Mouse (Mus musculus) heart, postnatal 4 days (tissue): ENCODE measurements at regions not wholly inside any gene's neighbourhood (a gene's known extent, or its start where the extent isn't known, plus 50 kb on each side); places are given as distances from the start of the nearest gene placed in this dataset.

ENCODE experiments used
- DNase-seq: peaks from one replicate; pipeline ENCODE4 v3.0.0; 2021

DNA sequence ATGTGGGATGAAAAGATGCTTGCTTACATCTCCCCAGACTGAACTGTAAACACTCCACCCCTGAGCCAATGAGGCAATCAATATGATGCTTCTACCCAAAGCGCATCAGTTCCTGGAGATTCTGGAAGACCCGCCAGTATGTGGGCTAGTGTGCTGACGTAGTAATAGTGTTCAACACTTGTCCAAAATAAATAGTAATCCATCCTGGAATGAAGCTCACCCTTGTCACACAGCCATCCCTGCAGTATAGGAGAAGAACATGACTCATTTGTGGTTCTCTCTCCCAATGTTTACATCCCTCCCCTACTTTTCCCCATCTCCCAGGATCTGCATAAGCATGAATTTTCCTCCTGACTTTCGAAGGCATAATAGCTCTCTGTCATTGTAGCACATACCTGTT lies 130.5 kb upstream of the Cdh5 start:
- no peak for DNase-seq

DNA sequence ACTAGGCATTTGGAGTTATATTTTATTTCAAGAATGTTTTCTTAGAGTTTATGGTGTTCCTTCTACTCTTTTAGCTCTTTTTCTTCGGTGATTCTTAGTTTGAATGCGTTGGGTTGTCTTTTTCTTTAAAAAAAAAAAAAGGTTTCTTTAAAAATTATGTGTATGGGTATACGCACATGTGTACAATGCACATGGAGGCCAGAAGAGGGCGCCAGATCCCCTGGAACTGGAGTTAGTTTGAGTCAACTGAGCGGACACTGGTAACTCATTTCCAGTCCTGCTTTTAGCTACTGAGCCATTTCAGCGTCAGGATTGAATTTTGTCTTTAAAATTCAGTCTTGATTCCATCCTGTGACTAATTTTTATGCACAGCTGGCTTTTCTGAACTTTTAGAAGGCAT lies 124.9 kb upstream of the Cdh5 start:
- DNase-seq: no peak

DNA sequence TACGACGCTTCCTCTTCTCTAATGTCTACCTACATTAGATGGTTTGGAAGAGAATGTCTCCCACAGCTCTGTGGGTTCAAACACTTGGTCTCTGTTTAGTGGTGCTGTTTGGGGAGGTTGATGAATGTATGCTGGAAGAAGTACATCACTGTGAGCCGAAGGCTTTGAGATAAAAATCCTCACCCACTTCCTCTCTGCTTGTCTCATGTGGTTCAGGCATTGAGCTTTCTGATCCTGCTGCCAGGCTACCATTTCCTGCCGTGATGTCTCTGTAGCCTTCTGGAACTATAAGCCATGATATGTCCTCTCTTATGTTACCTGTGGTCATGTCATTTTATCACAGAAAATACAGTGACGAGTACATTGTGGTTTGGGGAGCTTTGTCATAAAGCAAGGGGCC lies 122.5 kb upstream of the Cdh5 start:
- no peak for DNase-seq

DNA sequence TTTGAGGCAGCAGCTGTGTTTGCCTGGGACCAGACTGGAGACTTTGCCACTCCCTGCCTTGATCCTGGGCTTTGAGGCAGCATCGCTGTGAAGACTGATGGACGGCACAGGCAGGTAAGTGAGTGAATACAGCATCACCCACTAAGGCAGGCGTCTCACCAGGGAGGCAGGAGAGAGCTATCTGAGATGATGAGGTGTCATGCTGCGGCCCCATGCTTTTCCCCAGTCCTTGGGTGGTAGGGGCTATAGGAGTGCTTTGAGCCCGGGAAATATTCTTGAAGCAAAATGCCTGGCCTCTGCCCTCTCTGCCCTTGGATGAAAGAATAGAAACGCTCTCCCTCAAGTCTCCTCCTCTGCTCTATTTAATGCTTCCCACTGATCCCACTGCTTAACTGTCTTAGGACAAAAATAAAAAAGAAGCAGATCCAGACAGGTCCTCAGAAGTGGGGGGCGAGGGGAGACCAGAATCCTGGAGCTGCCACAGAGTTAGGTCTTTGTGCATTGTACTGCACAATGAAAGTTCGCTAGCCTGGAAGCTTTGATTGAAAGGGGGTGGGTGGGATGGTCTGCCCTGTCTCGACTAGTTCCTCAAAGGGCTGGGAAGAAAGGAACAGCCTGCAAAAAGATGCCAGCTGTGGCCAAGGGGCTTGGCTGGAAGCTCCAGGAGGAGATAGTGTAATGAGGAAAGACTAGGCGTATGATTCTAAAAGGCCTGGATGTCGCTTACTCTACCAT lies 117.4 kb upstream of the Cdh5 start:
- DNase-seq: no peak

DNA sequence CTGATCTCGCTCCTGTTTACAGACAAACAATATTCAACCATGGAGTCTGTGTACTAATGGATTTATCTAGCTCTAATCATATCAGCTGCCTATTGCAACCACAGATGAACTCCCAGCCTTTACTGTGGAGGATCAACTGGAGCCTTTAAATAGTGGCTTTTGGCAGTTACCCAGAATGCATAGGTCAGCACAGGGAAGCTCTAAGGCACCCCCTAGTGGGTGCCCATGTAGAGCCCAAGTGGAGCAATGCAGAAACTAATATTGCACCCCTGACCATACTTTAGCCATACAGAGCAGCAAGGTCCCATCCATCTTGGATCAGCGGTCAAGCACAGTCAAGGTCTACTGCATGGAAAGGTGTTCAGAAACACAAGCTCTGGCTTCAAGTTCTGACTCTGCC lies 115.8 kb upstream of the Cdh5 start:
- DNase-seq: no peak

DNA sequence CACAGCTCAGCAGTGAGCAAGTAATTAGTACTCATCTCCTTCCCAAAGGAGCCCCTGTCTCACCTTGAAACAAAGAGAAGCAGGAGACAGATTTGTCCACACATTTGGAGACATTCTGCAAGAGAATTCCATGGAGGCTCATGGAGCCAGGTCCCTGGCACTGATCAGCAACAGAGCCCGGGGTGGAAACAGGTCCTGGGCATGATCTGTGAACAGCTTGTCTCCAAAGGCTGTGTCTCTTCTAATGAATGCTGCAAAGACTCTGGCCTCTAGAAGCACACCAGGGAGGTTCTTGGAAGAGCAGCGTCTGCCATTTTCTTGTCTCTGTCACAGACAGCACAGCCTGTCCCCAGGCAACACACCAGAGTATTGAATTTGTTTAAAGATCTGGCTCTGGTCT lies 107.5 kb upstream of the Cdh5 start:
- no peak for DNase-seq

DNA sequence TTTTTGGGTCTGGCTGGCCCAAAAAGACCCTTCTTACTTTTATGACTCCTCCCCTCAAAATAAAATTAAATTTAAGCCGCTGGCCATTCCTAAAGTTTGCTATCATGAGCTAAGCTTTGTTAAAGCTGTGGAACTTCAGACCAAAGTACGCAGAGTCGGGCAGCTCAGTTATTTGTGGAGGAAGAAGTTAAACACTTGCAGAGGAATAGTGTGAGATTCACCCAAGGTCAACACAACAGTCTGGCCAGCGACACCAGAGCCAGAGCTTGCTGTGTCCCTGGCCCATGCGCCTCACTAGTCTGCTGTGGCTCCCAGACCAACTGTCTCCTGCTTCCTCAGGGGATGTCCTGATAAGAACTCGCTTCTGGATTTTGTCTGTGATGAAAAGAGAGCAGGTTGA lies 103.3 kb upstream of the Cdh5 start:
- no peak for DNase-seq

DNA sequence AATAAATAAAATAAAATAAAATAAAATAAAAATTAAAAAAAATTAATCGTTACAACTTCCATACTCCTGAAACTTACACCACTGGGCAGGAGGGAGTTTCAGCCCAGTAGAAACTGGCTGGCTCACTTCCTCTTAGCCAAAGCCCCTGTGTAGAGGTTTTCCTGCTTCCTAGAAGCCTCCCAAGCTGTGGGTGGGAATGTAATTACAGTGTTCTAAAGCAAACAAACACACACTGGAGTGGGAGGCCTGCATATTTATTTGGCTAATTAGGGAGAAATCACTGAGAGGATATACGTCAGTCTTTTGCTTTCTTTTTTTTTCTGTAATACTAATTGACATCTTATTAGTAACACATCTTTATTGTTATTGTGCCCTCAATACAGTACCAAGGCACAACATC lies 94.2 kb upstream of the Cdh5 start:
- no peak for DNase-seq

DNA sequence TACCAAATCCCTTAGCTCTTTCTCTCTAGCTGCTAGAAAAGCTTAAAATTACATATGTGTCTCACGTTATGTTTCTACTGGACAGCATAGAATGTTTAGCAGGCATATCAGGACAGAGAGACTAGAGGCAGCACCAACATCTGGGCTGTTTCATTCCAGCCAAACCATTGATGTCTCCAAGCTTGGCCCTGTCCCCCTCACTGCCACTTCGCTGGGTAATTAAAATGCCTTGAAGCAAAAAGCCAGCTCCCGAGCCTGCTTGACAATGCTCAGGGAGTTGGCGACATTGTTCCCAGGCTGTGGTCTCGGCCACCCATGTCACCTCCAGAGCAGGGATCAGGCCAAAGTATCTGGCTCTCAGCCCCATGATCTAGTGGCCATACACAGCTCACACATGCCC lies 92.7 kb upstream of the Cdh5 start:
- DNase-seq: no peak

DNA sequence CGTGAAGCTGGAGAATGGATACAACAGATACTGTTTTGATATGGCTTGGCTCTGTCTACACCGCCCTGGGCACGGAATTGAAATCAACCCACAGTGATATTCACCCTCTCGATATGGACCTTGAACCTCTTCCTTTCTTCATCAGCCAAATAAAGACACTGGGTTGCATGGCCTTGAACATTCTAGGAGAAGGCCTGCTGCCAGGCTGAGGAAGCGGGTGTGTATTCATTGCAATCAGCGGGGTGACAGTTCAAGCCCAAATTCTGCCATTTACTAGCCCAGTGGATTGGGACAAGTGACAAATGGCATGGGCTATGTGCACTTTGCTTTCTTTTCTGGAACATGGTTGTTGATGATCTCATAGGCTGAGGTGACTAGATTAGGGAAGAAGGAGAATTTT lies 92.1 kb upstream of the Cdh5 start:
- no peak for DNase-seq

DNA sequence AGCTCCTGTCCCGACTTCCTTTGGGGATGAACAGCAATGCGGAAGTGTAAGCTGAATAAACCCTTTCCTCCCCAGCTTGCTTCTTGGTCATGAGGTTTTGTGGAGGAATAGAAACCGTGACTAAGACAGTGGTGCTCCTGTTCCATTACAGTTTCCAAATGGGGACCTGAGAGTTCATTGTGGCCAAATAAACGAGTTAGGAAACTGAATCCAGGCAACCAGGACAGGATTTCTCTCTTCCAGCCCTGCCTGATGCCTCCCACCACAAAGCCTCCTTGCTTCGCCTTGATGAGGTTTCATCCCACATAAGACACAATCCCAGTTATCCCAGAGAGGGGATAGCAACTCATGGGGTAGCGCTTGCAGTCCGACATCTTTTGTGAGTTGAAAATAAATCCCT lies 79.2 kb upstream of the Cdh5 start:
- no peak for DNase-seq

DNA sequence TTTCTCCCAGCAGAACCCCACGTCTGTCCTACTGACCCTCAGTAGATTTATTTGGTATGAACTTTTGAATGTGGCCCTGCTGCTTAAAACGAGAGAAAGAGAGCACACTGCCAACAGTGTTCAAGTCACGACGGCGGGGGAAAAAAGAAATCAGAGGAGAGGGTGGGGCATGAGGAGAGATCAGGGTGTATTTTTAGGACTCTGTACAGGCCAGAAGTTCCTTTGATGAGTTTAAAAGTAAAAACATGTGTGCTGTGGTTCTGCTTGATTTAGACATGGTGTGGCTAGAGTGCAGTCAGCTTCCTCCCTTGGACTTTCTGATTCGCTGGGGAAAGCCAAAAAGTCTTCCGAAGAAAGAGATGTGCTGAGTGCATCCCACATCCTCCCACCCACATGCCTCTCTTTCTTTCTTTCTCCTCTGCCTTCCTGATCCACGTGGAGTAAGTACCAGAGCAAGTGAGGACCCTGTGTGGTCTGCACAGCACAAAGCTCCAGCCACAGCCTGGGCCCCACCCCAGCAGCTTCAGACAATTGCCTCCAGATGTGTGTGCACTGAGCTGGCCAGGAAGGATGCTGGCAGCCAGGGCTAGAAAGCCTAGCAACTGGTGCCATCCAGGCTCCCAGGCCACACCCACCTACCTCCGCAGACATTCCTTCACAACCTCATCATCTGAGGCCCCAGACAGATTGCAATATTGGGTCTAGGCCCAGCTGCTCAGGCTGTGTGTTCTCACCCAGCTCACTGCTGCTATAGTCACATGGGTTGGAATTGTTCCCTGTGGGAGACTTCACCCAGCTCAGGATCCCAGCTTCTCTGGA lies 78.5 kb upstream of the Cdh5 start:
- peak; percentile 48 for DNase-seq

DNA sequence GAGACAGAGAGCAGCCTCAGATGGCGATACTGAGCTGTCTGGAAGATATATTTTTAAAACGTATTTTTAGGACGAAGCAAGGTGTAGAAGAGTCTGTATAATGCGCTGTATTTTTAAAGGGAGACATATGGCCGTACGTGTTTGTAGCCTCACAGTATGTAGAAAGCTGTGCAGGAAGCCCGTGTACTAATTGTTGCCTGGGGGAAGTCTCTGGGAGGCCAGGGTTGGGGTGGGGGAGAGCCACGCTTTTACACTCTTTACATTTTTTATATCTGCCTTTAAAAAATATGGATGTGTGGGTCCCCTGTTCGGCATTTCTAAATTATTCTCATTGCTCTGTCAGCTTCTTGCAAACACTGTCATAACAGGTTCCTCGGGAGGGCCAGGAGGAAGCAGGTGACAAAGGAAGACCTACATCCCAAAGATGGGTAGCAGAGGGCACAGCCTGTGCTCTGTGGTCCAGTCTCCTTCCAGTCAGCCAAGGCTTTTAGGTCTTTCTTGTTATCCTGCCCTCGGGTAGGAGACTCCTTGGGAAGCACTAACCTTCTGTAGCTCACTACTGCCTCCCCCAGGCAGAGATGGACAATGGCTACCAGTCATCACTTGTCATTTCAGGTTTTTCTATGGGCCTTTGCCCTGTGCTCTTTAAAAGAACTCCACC lies 74.1 kb upstream of the Cdh5 start:
- peak; percentile 63 for DNase-seq

DNA sequence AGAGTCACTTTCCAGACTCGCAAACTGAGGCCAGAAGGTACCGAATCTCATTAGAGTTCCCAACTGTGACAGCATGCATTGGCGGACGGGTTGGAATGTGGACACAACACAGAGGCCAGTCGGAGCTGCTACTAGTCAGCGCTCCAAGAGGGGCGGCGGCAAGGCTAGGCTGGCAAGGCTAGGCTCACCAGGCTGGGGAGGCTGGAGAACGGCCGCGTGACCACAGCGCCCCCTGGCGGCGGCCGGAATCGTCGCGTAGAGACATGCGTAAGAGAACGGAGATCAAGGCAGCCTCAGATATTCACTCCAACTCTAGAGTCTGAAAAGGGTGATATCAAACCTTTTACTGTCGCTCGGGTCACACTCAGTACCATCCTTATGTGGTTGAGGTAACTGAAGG lies 72.8 kb upstream of the Cdh5 start:
- peak; percentile 88 for DNase-seq

DNA sequence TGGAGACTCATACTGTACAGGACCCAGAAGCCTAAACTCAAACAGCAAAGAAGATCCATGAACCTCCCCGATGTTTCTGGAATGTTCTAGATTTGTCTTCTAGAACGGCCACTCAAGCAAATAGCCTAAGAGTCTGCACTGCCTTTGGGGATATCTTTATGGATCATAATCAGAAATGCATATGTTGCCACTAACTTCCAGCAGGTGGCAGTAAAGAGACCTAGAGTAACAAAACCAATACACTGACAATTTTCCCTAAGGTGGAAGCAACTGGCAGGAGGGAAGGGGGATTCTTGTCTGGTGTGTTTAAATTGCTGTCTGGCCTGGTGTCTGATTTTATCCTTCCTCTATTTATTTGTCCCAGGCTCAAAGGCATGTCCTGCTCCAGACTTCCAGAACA lies 69.2 kb upstream of the Cdh5 start:
- no peak for DNase-seq

DNA sequence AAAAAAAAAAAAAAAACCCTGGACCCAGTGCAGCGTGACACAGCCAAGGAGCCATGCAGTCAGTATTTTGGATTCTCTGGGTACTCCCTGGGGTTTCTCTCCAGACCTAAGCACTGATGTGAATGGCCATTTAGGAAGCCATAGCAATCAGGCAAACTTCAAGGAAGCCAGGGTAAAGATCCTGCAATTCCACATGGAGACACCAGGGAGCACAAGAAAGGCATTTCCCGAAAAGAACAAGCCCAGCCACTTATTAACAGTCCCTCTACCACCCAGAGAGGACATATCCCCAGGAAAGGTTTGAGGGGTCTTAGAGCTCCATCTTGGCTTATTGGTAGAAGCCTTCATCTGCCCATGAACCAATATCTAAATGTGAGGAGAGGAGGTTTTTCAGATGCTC lies 68.3 kb upstream of the Cdh5 start:
- no peak for DNase-seq

DNA sequence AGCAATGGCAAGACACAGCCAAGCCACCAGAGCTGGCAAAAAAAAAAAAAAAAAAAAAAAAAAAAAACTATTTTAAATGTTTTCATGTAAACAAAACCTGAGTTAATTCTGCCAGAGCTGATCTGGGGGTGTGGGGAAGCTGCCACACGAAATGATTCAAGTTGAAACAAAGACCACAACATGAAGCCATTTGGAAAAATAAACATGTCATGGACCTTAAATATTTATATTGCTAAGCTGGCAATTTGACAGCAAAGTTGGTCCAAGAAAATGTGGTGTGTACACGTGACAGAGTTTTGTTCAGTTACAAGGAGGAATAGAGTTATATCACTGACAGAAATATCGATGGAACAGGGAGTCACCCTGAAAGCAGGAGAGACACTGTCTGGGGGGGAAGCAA lies 67.1 kb upstream of the Cdh5 start:
- DNase-seq: no peak

DNA sequence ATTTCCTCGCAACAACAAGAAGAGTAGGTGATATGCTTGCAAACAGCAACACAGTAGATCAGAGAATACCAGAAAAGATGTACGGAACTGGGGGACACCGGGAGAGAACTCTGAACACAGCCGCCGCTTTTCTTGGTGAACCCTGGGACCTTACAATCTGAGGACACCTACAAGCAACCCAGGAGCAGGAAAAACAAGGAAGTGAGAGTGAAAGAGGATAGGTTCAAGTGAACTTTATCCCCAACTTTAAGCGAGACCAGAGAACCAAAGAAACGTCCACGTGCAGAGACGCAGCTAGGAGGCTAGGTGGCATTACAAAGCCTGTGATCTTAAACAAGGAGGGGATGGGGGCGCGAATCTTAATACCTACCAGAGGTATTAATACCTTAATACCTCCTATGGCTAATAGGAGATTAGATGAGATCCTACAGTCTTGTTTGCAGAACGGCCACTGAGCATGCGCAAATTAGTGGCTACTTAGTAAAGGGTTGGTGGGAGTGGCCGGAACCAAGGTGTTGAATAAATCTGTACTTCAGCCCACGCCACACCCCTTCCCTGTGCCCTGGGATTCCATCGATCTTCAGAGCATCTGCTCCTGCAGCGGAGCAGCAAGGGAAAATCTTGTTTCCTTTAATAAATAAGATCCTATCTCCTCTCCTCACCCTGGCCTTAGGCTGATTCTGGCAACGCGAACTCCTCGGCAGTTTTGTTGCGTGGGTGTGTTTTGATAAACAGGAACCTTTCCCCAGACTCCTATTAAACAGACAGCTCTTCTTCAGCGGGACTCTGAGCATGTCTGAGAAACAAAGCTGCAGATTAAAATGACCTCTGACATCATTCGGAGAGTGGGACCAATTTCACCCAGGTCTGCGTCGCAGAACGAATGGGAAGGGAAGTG lies 64.6 kb upstream of the Cdh5 start:
- DNase-seq: no peak

DNA sequence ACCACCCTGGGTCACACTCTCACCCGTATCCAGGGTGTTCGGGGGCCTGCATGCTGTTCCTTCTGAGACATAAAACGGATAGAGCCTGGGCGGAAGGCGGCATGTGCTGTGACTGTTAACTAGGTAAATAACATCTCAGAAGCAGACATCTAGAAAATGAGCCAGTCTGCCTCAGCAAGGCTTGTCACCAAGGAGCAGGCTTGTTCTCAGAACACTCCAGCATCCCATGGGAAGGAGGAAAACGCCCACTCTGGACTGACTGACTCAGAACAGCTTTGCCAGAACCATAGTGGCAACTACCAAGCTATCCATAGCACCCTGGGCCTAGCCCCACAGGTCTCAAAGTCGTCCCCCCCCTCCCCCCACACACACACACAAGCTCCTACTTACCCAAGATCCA lies 63.8 kb upstream of the Cdh5 start:
- no peak for DNase-seq

DNA sequence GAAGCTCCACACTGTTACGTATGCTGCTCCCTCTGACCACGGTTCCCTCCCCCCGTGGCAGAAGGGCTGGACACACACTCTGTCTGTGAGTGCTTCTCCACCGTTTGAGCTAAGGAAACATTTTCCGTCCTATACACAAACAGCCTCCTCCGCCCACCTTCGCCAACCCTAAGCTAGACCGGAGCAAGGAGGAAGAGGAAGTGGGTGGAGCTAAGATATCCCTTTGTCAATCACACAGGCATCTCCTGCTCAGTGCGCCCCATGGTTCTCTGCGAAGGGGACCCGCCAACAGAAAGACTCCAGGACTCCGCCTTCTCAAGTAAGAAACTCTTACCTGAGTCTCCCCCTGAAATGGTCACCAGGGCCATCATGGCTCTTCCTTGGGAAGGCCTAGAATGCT lies 61.9 kb upstream of the Cdh5 start:
- no peak for DNase-seq

DNA sequence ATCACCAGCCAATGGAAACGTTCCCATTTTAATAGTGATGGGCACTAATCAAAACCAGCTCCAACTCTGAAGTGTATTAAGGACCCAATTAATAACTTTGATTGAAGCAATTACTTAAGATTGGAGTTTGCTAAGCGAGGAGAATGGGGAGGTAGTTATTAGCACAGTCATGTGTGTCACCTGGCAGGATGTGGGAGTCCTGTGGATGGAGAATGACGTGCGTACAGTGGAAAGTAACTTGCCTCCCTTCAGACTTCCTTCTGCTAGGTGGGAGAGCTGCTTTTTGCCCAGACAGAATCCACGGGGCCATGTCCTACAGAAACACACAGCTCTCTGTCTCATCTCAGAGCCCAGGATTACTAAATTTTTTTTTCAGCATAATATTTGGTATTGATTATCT lies 59.9 kb upstream of the Cdh5 start:
- DNase-seq: no peak

DNA sequence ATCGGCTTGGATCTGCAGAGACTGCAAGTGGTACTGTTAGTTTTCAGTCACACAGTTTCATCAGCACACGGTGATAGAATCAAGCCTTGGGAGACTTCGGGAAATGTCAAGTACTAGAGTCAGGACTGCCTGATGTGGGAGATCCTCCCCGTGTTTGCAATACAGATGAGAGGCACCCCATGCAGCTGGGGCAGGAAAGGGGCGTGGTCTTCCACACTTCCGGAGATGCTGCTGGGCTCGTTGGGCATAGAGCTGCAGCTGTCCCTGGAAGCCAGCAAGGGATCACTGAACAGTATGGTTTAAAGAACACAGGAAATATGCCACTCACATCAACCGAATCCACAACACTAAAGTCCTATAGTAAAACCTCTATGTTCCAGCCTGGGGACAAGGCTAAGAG lies 59.0 kb upstream of the Cdh5 start:
- no peak for DNase-seq

DNA sequence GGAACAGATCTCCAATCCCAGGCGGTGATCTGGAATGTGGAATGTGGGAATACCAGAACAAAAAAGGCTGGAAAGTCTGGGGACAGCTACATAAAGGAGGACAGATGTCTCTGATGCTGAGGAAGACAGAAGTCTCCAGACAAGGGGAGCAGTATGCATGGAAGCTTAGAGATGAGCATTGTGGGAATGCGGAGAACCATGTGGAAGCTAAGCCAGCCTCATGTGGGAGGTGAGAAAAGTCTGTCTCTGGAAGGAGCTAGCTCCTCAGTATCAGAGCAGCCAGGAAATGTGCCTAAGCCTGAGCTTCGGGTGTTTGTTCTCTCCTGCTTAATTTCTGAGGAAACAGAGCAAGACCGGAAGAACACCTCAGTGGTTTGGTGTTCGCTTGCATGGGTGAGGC lies 53.4 kb upstream of the Cdh5 start:
- DNase-seq: no peak
